ENCODE assay signal across 18 mouse cellular contexts in genomic region chr8:106628291-106628964, GRCm38 (mm10). TPM values are rescaled to one million over a fixed set of nuclear protein-coding genes. Genes with fewer than 3 reads are reported as not detected.
DNase-seq lines count a peak whose midpoint lies in the region; TF ChIP-seq lines count a peak whose summit lies in the region.
"Had no signal": no experiment of that assay in that cellular context is flagged by ENCODE, and none has a peak within 500 bp of the region (broad histone marks: within the 10 kb centered on the region; RNA-seq: fewer than 3 reads in every experiment).

No protein-coding gene starts in this region.

- no peak for TF ChIP-seq POLR2A in ES-Bruce4 (IDR thresholded peaks at IDR 0.05; ENCODE audit: insufficient read depth, low read length)

- peaks cover 7% of the 10 kb centered on the region for H3K9me3 ChIP-seq in E14TG2a.4 (ENCODE audit: low read length)
- H3K9me3 ChIP-seq in ES-Bruce4 (replicated peaks; ENCODE audit: control insufficient read depth, insufficient read depth, low read length, poor library complexity, severe bottlenecking) = peaks cover 4% of the 10 kb centered on the region; the same call in 1 of the 2 replicates
- H3K9me3 ChIP-seq: forebrain, embryonic 10.5 days; forebrain, embryonic 13.5 days; hindbrain, embryonic 12.5 days; hindbrain, embryonic 15.5 days had no signal

- H3K27me3 ChIP-seq in E14TG2a.4 (ENCODE audit: insufficient read depth, low read length) (no peaks in the 10 kb centered on the region), ES-Bruce4 (ENCODE audit: control insufficient read depth, insufficient read depth, low read length, poor library complexity, severe bottlenecking) (no peaks in the 10 kb centered on the region)
- H3K27me3 ChIP-seq: forebrain, embryonic 13.5 days; hindbrain, embryonic 15.5 days had no signal

- H3K27ac ChIP-seq in ES-Bruce4 (ENCODE audit: insufficient read depth, low read length) = peak overlapping the region; percentile 79
- H3K27ac ChIP-seq: forebrain, embryonic 10.5 days; forebrain, embryonic 13.5 days; hindbrain, embryonic 12.5 days; hindbrain, embryonic 15.5 days had no signal

- 0 out of 2 replicates have a peak overlapping the region, but pooled peaks have one; percentile 9 for H3K9ac ChIP-seq in ES-Bruce4 (ENCODE audit: low read depth, poor library complexity, severe bottlenecking)
- H3K9ac ChIP-seq: forebrain, embryonic 13.5 days; hindbrain, embryonic 12.5 days; hindbrain, embryonic 15.5 days had no signal

- H3K4me3 ChIP-seq in E14TG2a.4 (replicated peaks; ENCODE audit: low read length) (peak overlapping the region; percentile 48), ES-Bruce4 (ENCODE audit: low read depth, low read length) (no peak overlapping the region)
- H3K4me3 ChIP-seq: forebrain, embryonic 10.5 days; forebrain, embryonic 13.5 days; hindbrain, embryonic 12.5 days; hindbrain, embryonic 15.5 days had no signal

- H3K36me3 ChIP-seq in E14TG2a.4 (ENCODE audit: insufficient read depth, low read length) (peaks cover 35% of the 10 kb centered on the region), ES-Bruce4 (ENCODE audit: control insufficient read depth, insufficient read depth, low read length, poor library complexity, severe bottlenecking) (peaks cover 7% of the 10 kb centered on the region)
- H3K36me3 ChIP-seq: forebrain, embryonic 10.5 days; hindbrain, embryonic 12.5 days; hindbrain, embryonic 15.5 days had no signal

- intact Hi-C loops in gastrocnemius, postnatal 36 days (cut with DNase I) = no loop called here

- DNase-seq in kidney, postnatal 25 days = peak; percentile 33 to 69
- no peak for DNase-seq in kidney, postnatal 14 days
- DNase-seq in R1 (ENCODE audit: low read depth, low spot score) = peak; percentile 55
- DNase-seq in gastrocnemius, postnatal 36 days = no peak
- no peak for DNase-seq in urinary bladder, postnatal 14 days (ENCODE audit: low spot score)
- DNase-seq: adrenal gland, postnatal 10 days; adrenal gland, postnatal 36 days; cerebellum, adult 18-20 months; cerebellum, adult 9-10 months; cerebellum, postnatal 14 days; gastrocnemius, postnatal 10 days; heart, adult 11 months had no signal

- H3K4me1 ChIP-seq in E14TG2a.4 (replicated peaks; ENCODE audit: low read depth, low read length) = peaks cover 99% of the 10 kb centered on the region
- peaks cover 10% of the 10 kb centered on the region for H3K4me1 ChIP-seq in ES-Bruce4 (ENCODE audit: control insufficient read depth, insufficient read depth, low read length)
- H3K4me1 ChIP-seq: hindbrain, embryonic 15.5 days had no signal

- TF ChIP-seq CTCF in E14TG2a.4 (conservative IDR thresholded peaks at IDR 0.05; ENCODE audit: low read length) (no peak), ES-Bruce4 (IDR thresholded peaks at IDR 0.05; ENCODE audit: low read depth, low read length) (no peak)

- TF ChIP-seq EP300 in ES-Bruce4 (IDR thresholded peaks at IDR 0.05; ENCODE audit: insufficient read depth, low read depth, low read length) = peak; percentile 85

RNA-seq across cellular contexts. Expression of gene Cdh1, which starts 25.3 kb away (rescaled TPM):
- polyA plus RNA-seq in ES-Bruce4 (2011; ENCODE audit: insufficient read depth, insufficient read length, low read depth, missing spikeins) = 347 and 358 TPM in 2 replicates
- total RNA-seq in gastrocnemius, postnatal 36 days (2021) = under 1 TPM; 0.18 to 0.37 TPM
- total RNA-seq: adrenal gland, postnatal 36 days had no signal

RNA-seq across cellular contexts. Expression of gene Tango6, which starts 54.4 kb away (rescaled TPM):
- polyA plus RNA-seq in ES-Bruce4 (2011; ENCODE audit: insufficient read depth, insufficient read length, low read depth, missing spikeins) = 12.5 and 14.1 TPM in 2 replicates
- 10 to 100 TPM; 10.2 to 11.5 TPM for total RNA-seq in gastrocnemius, postnatal 36 days (2021)

RNA-seq across cellular contexts. Expression of gene Gm10073, which starts 55.2 kb away (rescaled TPM):
- polyA plus RNA-seq in ES-Bruce4 (2011; ENCODE audit: insufficient read depth, insufficient read length, low read depth, missing spikeins) = 498 and 566 TPM in 2 replicates
- 10 to 100 TPM; 77.3 to 89.2 TPM for total RNA-seq in gastrocnemius, postnatal 36 days (2021)

Comparison
In these comparisons a context has a peak if more than half of its experiments do, and no peak if none do; other contexts are left out.
1. DNase-seq: peak in kidney, postnatal 25 days (2 of 2) and R1 (single experiment); none in kidney, postnatal 14 days (single experiment), gastrocnemius, postnatal 36 days (0 of 2) and urinary bladder, postnatal 14 days (single experiment).